Comparison of ENCODE assay signal across 14 mouse cellular contexts in the genomic region with DNA sequence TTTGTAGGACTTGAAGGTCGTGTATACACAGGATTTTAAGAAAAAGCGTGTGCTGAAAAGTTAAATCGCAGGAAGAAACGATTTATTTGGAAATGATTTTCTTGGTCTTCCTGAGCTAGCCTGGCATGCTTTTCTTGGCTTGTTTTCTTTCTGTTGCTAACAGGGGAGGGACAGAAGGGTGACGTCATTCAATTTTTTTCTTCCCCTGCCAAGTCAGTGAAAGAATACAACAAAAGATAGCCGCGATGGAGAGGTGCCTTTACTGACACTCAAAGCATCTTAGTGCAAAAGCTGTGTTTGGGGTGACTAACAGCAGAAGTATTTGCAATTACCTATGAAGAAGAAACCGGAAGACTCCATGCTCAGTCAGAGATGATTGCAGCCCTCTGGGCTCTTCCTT. TPM values are rescaled to one million over a fixed set of nuclear protein-coding genes. Genes with fewer than 3 reads are reported as not detected.
DNase-seq lines count a peak whose midpoint lies in the region; ATAC-seq and TF ChIP-seq lines count a peak whose summit lies in the region.
"Had no signal": no experiment of that assay in that cellular context is flagged by ENCODE, and none has a peak within 500 bp of the region (broad histone marks: within the 10 kb centered on the region; RNA-seq: fewer than 3 reads in every experiment).

No protein-coding gene starts in this region.

- CTCF ChIA-PET in Patski (lab: Charles Lee): interaction anchor here (1.5 to 1.9 kb wide), 2 partner anchors 48 to 53 kb away, joined by 4 read pairs; partner anchors contain the start of gene Depdc1b

- H3K27ac ChIP-seq in forebrain, embryonic 15.5 days (replicated peaks): no peak overlapping the region
- no peak overlapping the region for H3K27ac ChIP-seq in forebrain, embryonic 10.5 days
- H3K27ac ChIP-seq in lung, postnatal 0 days (ENCODE audit: low read length): no peak overlapping the region
- H3K27ac ChIP-seq: heart, adult 2 months; hindbrain, embryonic 15.5 days; limb, embryonic 13.5 days; liver, embryonic 15.5 days; neural tube, embryonic 12.5 days had no signal

- no peak for TF ChIP-seq POLR2A in myocyte (IDR thresholded peaks at IDR 0.05; ENCODE audit: insufficient read length, low read depth)

- H3K9ac ChIP-seq in forebrain, embryonic 15.5 days (replicated peaks): no peak overlapping the region
- H3K9ac ChIP-seq in lung, postnatal 0 days (replicated peaks; ENCODE audit: low read depth): no peak overlapping the region
- H3K9ac ChIP-seq: hindbrain, embryonic 15.5 days; limb, embryonic 13.5 days; liver, embryonic 15.5 days; neural tube, embryonic 12.5 days had no signal

- no peak for TF ChIP-seq EP300 in lung, postnatal 0 days (IDR thresholded peaks at IDR 0.05)

- H3ac ChIP-seq in myocyte (ENCODE audit: control insufficient read depth, insufficient read length): no peak overlapping the region

- H3K79me2 ChIP-seq in myocyte (ENCODE audit: control insufficient read depth, insufficient read depth): no peaks in the 10 kb centered on the region

- H3K9me3 ChIP-seq in forebrain, embryonic 15.5 days: no peaks in the 10 kb centered on the region
- H3K9me3 ChIP-seq in forebrain, embryonic 10.5 days: no peaks in the 10 kb centered on the region
- no peaks in the 10 kb centered on the region for H3K9me3 ChIP-seq in lung, postnatal 0 days (ENCODE audit: low read length)
- H3K9me3 ChIP-seq: hindbrain, embryonic 15.5 days; limb, embryonic 13.5 days; liver, embryonic 15.5 days; neural tube, embryonic 12.5 days had no signal

- H3K4me1 ChIP-seq in forebrain, embryonic 15.5 days: no peaks in the 10 kb centered on the region
- peaks cover 4% of the 10 kb centered on the region for H3K4me1 ChIP-seq in forebrain, embryonic 10.5 days
- H3K4me1 ChIP-seq in lung, postnatal 0 days (ENCODE audit: insufficient read depth, low read depth, low read length): no peaks in the 10 kb centered on the region
- H3K4me1 ChIP-seq: hindbrain, embryonic 15.5 days; liver, embryonic 15.5 days; neural tube, embryonic 12.5 days had no signal

- ATAC-seq in forebrain, embryonic 15.5 days (replicated peaks): no peak
- no peak for ATAC-seq in lung, postnatal 0 days
- peak; percentile 70 for ATAC-seq in Patski

- TF ChIP-seq CTCF in lung, postnatal 0 days (IDR thresholded peaks at IDR 0.05): no peak
- TF ChIP-seq CTCF in Patski (IDR thresholded peaks at IDR 0.05): no peak

- H3K4me3 ChIP-seq in forebrain, embryonic 15.5 days: no peak overlapping the region
- no peak overlapping the region for H3K4me3 ChIP-seq in forebrain, embryonic 10.5 days
- no peak overlapping the region for H3K4me3 ChIP-seq in lung, postnatal 0 days (ENCODE audit: low read depth, low read length)
- H3K4me3 ChIP-seq in myocyte: no peak overlapping the region
- H3K4me3 ChIP-seq: erythroblast, embryonic 14.5 days; heart, adult 2 months; hindbrain, embryonic 15.5 days; limb, embryonic 13.5 days; liver, embryonic 15.5 days; neural tube, embryonic 12.5 days had no signal

- POLR2A ChIA-PET in Patski (lab: Charles Lee): interaction anchor here (1.6 kb wide), 1 partner anchor 60 kb away, joined by 5 read pairs; no protein-coding TSS in a partner anchor

- no peaks in the 10 kb centered on the region for H3K27me3 ChIP-seq in forebrain, embryonic 15.5 days
- H3K27me3 ChIP-seq in forebrain, embryonic 10.5 days (ENCODE audit: poor library complexity, severe bottlenecking): no peaks in the 10 kb centered on the region
- no peaks in the 10 kb centered on the region for H3K27me3 ChIP-seq in lung, postnatal 0 days (replicated peaks; ENCODE audit: insufficient read depth, low read length)
- H3K27me3 ChIP-seq in Patski (no peaks in the 10 kb centered on the region), myocyte (ENCODE audit: control insufficient read depth, insufficient read depth, insufficient read length) (no peaks in the 10 kb centered on the region)
- H3K27me3 ChIP-seq: hindbrain, embryonic 15.5 days; limb, embryonic 13.5 days; liver, embryonic 15.5 days; neural tube, embryonic 12.5 days had no signal

- in situ Hi-C loops in Patski (cut with MboI; ENCODE audit: low pct_unique_long_range_greater_than_20kb): loop anchor here (10.0 kb wide), 1 partner anchor 48 kb away; the partner anchor contains the start of gene Elovl7

- 28% methylated on average over 8 of the region's 8 CpGs for WGBS in forebrain, embryonic 15.5 days
- WGBS in forebrain, embryonic 10.5 days: 73% methylated on average over 8 of the region's 8 CpGs
- 40% methylated on average over 8 of the region's 8 CpGs for WGBS in lung, postnatal 0 days

- H3K36me3 ChIP-seq in forebrain, embryonic 15.5 days: no peaks in the 10 kb centered on the region
- H3K36me3 ChIP-seq in forebrain, embryonic 10.5 days (replicated peaks): no peaks in the 10 kb centered on the region
- H3K36me3 ChIP-seq in lung, postnatal 0 days (ENCODE audit: insufficient read depth, low read length): no peaks in the 10 kb centered on the region
- H3K36me3 ChIP-seq in myocyte (ENCODE audit: control insufficient read depth, insufficient read depth): no peaks in the 10 kb centered on the region
- H3K36me3 ChIP-seq: hindbrain, embryonic 15.5 days; limb, embryonic 13.5 days; liver, embryonic 15.5 days; neural tube, embryonic 12.5 days had no signal

- DNase-seq in forebrain, embryonic 10.5 days (ENCODE audit: extremely low spot score, low spot score): no peak
- DNase-seq in lung, postnatal 0 days (ENCODE audit: low spot score): peak; percentile 36
- no peak for DNase-seq in lung, adult 18-20 months
- DNase-seq in Patski (ENCODE audit: low read depth, low spot score): peak; percentile 62
- no peak for DNase-seq in kidney, adult 18-20 months
- DNase-seq: cerebellum, adult 9-11 months; heart, adult 2 months had no signal

- H3K4me2 ChIP-seq in forebrain, embryonic 15.5 days (replicated peaks): 0 out of 2 replicates have a peak overlapping the region, but pooled peaks have one; percentile 14
- no peak overlapping the region for H3K4me2 ChIP-seq in lung, postnatal 0 days (replicated peaks; ENCODE audit: low read depth, low read length)
- H3K4me2 ChIP-seq in myocyte (ENCODE audit: low read depth): peak overlapping the region; percentile 52
- H3K4me2 ChIP-seq: hindbrain, embryonic 15.5 days; limb, embryonic 13.5 days; liver, embryonic 15.5 days; neural tube, embryonic 12.5 days had no signal

TF ChIP-seq in myocyte, 11 proteins besides CTCF, POLR2A, EP300 and RAD21:
- TF ChIP-seq POLR2AphosphoS2 (IDR thresholded peaks at IDR 0.05; ENCODE audit: insufficient read length, low read depth) (no peak), E2F4 (IDR thresholded peaks at IDR 0.05; ENCODE audit: insufficient read depth) (no peak), MYOG (IDR thresholded peaks at IDR 0.05; ENCODE audit: control insufficient read depth in 1 of 3, insufficient read depth in 1 of 3, insufficient read length in 2 of 3, low read depth in 2 of 3) (no peak), TCF12 (IDR thresholded peaks at IDR 0.05; ENCODE audit: insufficient read depth, poor library complexity, severe bottlenecking) (no peak), USF1 (IDR thresholded peaks at IDR 0.05; ENCODE audit: low read depth) (no peak), CEBPB (IDR thresholded peaks at IDR 0.05; ENCODE audit: insufficient read depth, poor library complexity, severe bottlenecking) (no peak), MYOD1 (IDR thresholded peaks at IDR 0.05; ENCODE audit: control insufficient read depth in 1 of 3, insufficient read length in 2 of 3, low read depth in 2 of 3) (no peak), MAX (IDR thresholded peaks at IDR 0.05; ENCODE audit: low read depth) (no peak), SRF (IDR thresholded peaks at IDR 0.05; ENCODE audit: control insufficient read depth, insufficient read length, low read depth) (no peak), TCF3 (IDR thresholded peaks at IDR 0.05; ENCODE audit: insufficient read length, low read depth) (no peak)
TF ChIP-seq in myocyte: peak in this region for 0.

RNA-seq across cellular contexts. Expression of gene Elovl7, which starts 48.8 kb away (rescaled TPM):
- polyA plus RNA-seq in forebrain, embryonic 15.5 days (2015; fragmentation: Nextera tagmentation; extraction: Ambion mirVana): 1.5 and 1.7 TPM in 2 replicates
- polyA plus RNA-seq in forebrain, embryonic 10.5 days (2016; fragmentation: Nextera tagmentation; extraction: Ambion mirVana): 0.81 and 0.89 TPM in 2 replicates
- polyA plus RNA-seq in lung, postnatal 0 days (2015; fragmentation: Nextera tagmentation; extraction: Ambion mirVana): 10.1 and 12.9 TPM in 2 replicates
- polyA plus RNA-seq in Patski (2021) (111 TPM), myocyte (2012; fragmentation: generic; extraction: Trizol) (0.34 TPM)
- polyA plus RNA-seq: erythroblast, embryonic 14.5 days had no signal

RNA-seq across cellular contexts. Expression of gene Depdc1b, which starts 53.1 kb away (rescaled TPM):
- 7.8 and 8.0 TPM in 2 replicates for polyA plus RNA-seq in forebrain, embryonic 15.5 days (2015; fragmentation: Nextera tagmentation; extraction: Ambion mirVana)
- 21.4 and 22.9 TPM in 2 replicates for polyA plus RNA-seq in forebrain, embryonic 10.5 days (2016; fragmentation: Nextera tagmentation; extraction: Ambion mirVana)
- 0.70 and 1.2 TPM in 2 replicates for polyA plus RNA-seq in lung, postnatal 0 days (2015; fragmentation: Nextera tagmentation; extraction: Ambion mirVana)
- polyA plus RNA-seq in Patski (2021) (12.2 TPM), myocyte (2012; fragmentation: generic; extraction: Trizol) (3.7 TPM)

Comparison
In these comparisons a context has a peak if more than half of its experiments do, and no peak if none do; other contexts are left out.
1. DNase-seq: peak in lung, postnatal 0 days (single experiment) and Patski (single experiment); none in forebrain, embryonic 10.5 days (single experiment), lung, adult 18-20 months (0 of 2) and kidney, adult 18-20 months (single experiment).